Mouse (Mus musculus) heart, embryonic 14.5 days (tissue): ENCODE data around the gene B3gnt9. TPM values are rescaled to one million over a fixed set of nuclear protein-coding genes. Genes with fewer than 3 reads are reported as not detected.
"Not testable (repeated sequence)": the region's sequence is repeated elsewhere in the genome, so short reads cannot be mapped to it uniquely, and the experiment has no call there.

Source experiments
- ATAC-seq: fragments of 200-750 bp; cut with Nextera tagmentation; 2 replicates; pipeline ENCODE4 v1.8.0; 2017; ENCODE audit warnings: low read depth, moderate TSS enrichment; ENCODE audit not compliant: insufficient number of reproducible peaks, insufficient read depth, low FRiP score
- H3K27ac ChIP-seq, 2 experiments: fragments of 200-500 bp in 1 of 2; fragments of 300-500 bp in 1 of 2; sonication (generic) in 1 of 2; replicated peaks in 1 of 2; 2 replicates each; pipeline ENCODE4 v1.5.1; 2012 to 2014; ENCODE audit warnings: low read depth in 2 of 2, low read length in 2 of 2, control low read depth in 1 of 2, mild to moderate bottlenecking in 1 of 2, mixed read lengths in 1 of 2; ENCODE audit not compliant: control insufficient read depth in 1 of 2, insufficient read depth in 1 of 2
- H3K27me3 ChIP-seq: fragments of 300-500 bp; sonication (generic); 2 replicates; pipeline ENCODE4 v1.6.1; 2014; ENCODE audit warnings: mild to moderate bottlenecking, low read length, control low read depth; ENCODE audit not compliant: control insufficient read depth, insufficient read depth
- H3K36me3 ChIP-seq: fragments of 300-500 bp; sonication (generic); 2 replicates; pipeline ENCODE4 v1.6.1; 2014; ENCODE audit warnings: mild to moderate bottlenecking, control low read depth, low read length, mixed read lengths; ENCODE audit not compliant: control insufficient read depth, insufficient read depth
- H3K4me1 ChIP-seq, 2 experiments: fragments of 200-500 bp in 1 of 2; fragments of 300-500 bp in 1 of 2; sonication (generic) in 1 of 2; 2 replicates each; pipeline ENCODE4 v1.6.1; 2012 to 2014; ENCODE audit warnings: low read length in 2 of 2, control low read depth in 1 of 2, mixed read lengths in 1 of 2; ENCODE audit not compliant: control insufficient read depth in 2 of 2, insufficient read depth in 2 of 2
- H3K4me2 ChIP-seq: fragments of 300-500 bp; sonication (generic); 2 replicates; pipeline ENCODE4 v1.6.1; 2014; ENCODE audit warnings: mild to moderate bottlenecking, low read length
- H3K4me3 ChIP-seq, 2 experiments: fragments of 200-500 bp in 1 of 2; fragments of 300-500 bp in 1 of 2; sonication (generic) in 1 of 2; 2 replicates each; pipeline ENCODE4 v1.5.1; 2012 to 2014; ENCODE audit warnings: low read length in 2 of 2, mild to moderate bottlenecking in 2 of 2, control low read depth in 1 of 2, low read depth in 1 of 2, moderate library complexity in 1 of 2; ENCODE audit not compliant: control insufficient read depth in 1 of 2, insufficient read depth in 1 of 2
- H3K9ac ChIP-seq: fragments of 300-500 bp; sonication (generic); 2 replicates; pipeline ENCODE4 v1.6.1; 2014; ENCODE audit warnings: mild to moderate bottlenecking, low read length
- H3K9me3 ChIP-seq: fragments of 300-500 bp; sonication (generic); 2 replicates; pipeline ENCODE4 v1.6.1; 2016; ENCODE audit warnings: low read length, control low read depth; ENCODE audit not compliant: control insufficient read depth
- WGBS: fragments of 180-500 bp; shearing (Covaris S2); extraction: QIAGEN DNeasy Blood & Tissue Kit; methylation state at CpG from one replicate; pipeline ENCODE4 v1.1.7; 2014; 5-methylcytosine and 5-hydroxymethylcytosine counted together
- polyA plus RNA-seq: library from polyadenylated mRNA; unstranded; fragments of >200 nt; fragmentation: Nextera tagmentation; extraction: Ambion mirVana; gene quantifications from 2 replicates; pipeline ENCODE4 v1.2.1, GENCODE M21; 2014

B3gnt9 gene
- polyA plus RNA-seq, 1 experiment from 2014 or later, result 15.0 TPM

- Histone ChIP-seq H3K36me3 (peaks cover 69% of the 10 kb centered on the region), H3K4me1 (no peaks in the 10 kb centered on the region), H3K27ac (no peak overlapping the region), H3K27me3 (no peaks in the 10 kb centered on the region), H3K4me3 (no peak overlapping the region), H3K4me2 (no peak overlapping the region), H3K9ac (no peak overlapping the region), H3K9me3 (no peaks in the 10 kb centered on the region)
- no peak for ATAC-seq
- 90% methylated on average over 14 of the region's 14 CpGs for WGBS
These were observed 17.4 kb downstream of the B3gnt9 start for GRCm38 (mm10) chr8:105237442-105238142.

GRCm38 (mm10) chr8:105235206-105235605 lies 19.7 kb downstream of the B3gnt9 start:
- no peak overlapping the region for H3K4me3 ChIP-seq
- peaks cover 50% of the 10 kb centered on the region for H3K36me3 ChIP-seq
- no peaks in the 10 kb centered on the region for H3K4me1 ChIP-seq
- ATAC-seq, result no peak
- H3K4me2 ChIP-seq, result no peak overlapping the region
- no peaks in the 10 kb centered on the region for H3K9me3 ChIP-seq
- H3K9ac ChIP-seq, result no peak overlapping the region
- no peaks in the 10 kb centered on the region for H3K27me3 ChIP-seq
- no peak overlapping the region for H3K27ac ChIP-seq
- 53% methylated on average over 1 of the region's 1 CpGs for WGBS

- Histone ChIP-seq H3K4me3 (no peak overlapping the region), H3K4me1 (no peaks in the 10 kb centered on the region), H3K27ac (no peak overlapping the region), H3K36me3 (peaks cover 32% of the 10 kb centered on the region), H3K4me2 (no peak overlapping the region), H3K9me3 (no peaks in the 10 kb centered on the region), H3K9ac (no peak overlapping the region), H3K27me3 (no peaks in the 10 kb centered on the region)
- no peak for ATAC-seq
- WGBS, result 73% methylated on average over 1 of the region's 1 CpGs
These were observed 21.6 kb downstream of the B3gnt9 start for GRCm38 (mm10) chr8:105233126-105233935.

GRCm38 (mm10) chr8:105232321-105232693 lies 22.6 kb downstream of the B3gnt9 start:
- H3K9ac ChIP-seq, H3K27me3 ChIP-seq, H3K4me1 ChIP-seq, ATAC-seq, H3K4me2 ChIP-seq, H3K4me3 ChIP-seq, H3K27ac ChIP-seq, H3K9me3 ChIP-seq: not testable (repeated sequence)
- peaks cover 30% of the 10 kb centered on the region for H3K36me3 ChIP-seq
- 91% methylated on average over 4 of the region's 4 CpGs for WGBS

- Histone ChIP-seq H3K9ac (no peak overlapping the region), H3K27ac (no peak overlapping the region), H3K9me3 (no peaks in the 10 kb centered on the region), H3K36me3 (peaks cover 27% of the 10 kb centered on the region), H3K27me3 (no peaks in the 10 kb centered on the region), H3K4me3 (no peak overlapping the region), H3K4me1 (no peaks in the 10 kb centered on the region), H3K4me2 (no peak overlapping the region)
- ATAC-seq, result no peak
- 74% methylated on average over 12 of the region's 12 CpGs for WGBS
These were observed 23.2 kb downstream of the B3gnt9 start for GRCm38 (mm10) chr8:105231503-105232320.

- no peak overlapping the region for H3K27ac ChIP-seq
These were observed 29.0 kb downstream of the B3gnt9 start for GRCm38 (mm10) chr8:105225917-105226316.

GRCm38 (mm10) chr8:105225272-105225593 lies 29.7 kb downstream of the B3gnt9 start:
- Histone ChIP-seq H3K4me2 (peak overlapping the region; percentile 74), H3K27ac (peak overlapping the region; percentile 72 to 93), H3K4me3 (peak overlapping the region; percentile 87 to 91), H3K9ac (peak overlapping the region; percentile 94), H3K4me1 (peaks cover 0 to 18% of the 10 kb centered on the region in 2 experiments; a peak in 3 of 4 replicates), H3K9me3 (no peaks in the 10 kb centered on the region), H3K27me3 (no peaks in the 10 kb centered on the region), H3K36me3 (no peaks in the 10 kb centered on the region)
- peak; percentile 64; the same call in 1 of the 2 replicates for ATAC-seq
- under 1% methylated on average over 27 of the region's 27 CpGs for WGBS

More at GRCm38 (mm10) chr8:105225917-105226316, 29.0 kb downstream of the B3gnt9 start:
- 19% methylated on average over 6 of the region's 6 CpGs for WGBS
- Histone ChIP-seq H3K9me3 (no peaks in the 10 kb centered on the region), H3K4me2 (peak overlapping the region; percentile 74), H3K36me3 (no peaks in the 10 kb centered on the region), H3K9ac (peak overlapping the region; percentile 94), H3K27me3 (no peaks in the 10 kb centered on the region), H3K4me3 (peak overlapping the region; percentile 87 to 91; a peak in 3 of 4 replicates), H3K4me1 (peaks cover 0 to 18% of the 10 kb centered on the region in 2 experiments; a peak in 3 of 4 replicates)
- ATAC-seq, result no peak
